Mouse (Mus musculus) spleen, postnatal 4 days (tissue): ENCODE measurements around the gene Susd4.
A peak's percentile ranks its signal among the peaks of the same experiment; 100 is the strongest.

Source experiments
- DNase-seq, 2 experiments: peaks; one replicate each; pipeline ENCODE4 v3.0.0; 2022; ENCODE audit warnings: low spot score in 2 of 2

Gene Susd4

DNA sequence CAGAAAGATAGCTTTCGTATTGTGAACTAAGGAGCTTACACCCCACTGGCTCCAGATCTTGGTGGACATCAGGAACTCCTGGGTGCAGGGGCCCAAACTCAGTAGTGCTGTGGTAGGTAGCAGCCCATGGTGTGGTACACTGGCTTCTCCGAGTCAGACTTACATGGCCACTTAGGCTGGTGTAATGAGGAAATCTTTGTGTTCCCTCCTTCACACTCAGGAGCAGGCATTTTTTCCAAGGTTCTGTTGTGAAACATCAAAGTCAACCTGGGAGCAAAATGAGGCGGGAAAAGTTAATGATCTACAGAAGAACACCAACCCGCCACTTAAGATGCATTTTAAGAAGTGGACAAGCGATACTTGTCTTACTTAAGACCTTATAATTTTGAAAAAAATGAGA, 21.8 kb downstream of the Susd4 start:
- DNase-seq, result no peak

DNA sequence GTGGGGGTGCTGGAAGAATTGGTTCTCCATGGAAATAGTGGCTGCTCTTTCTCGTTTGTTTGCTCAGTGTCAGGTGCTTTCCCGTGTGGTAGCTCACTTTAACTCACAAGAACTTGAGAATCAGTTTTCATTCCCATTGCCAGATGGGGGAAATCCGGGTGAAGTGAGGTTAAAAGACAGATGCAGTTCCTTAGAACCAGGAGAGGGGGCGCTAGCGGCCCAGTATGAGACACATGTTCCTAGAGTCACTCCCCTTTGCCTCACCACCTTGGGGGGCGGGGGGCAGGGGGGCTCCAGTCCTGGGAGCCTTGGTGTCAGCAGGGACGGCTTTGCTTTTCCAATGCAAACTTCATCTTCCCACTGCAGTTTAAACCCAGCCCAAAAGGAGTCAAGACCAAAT, 23.4 kb downstream of the Susd4 start:
- no peak for DNase-seq

- no peak for DNase-seq
Measured at GRCm38 (mm10) chr1:182788896-182789295, 25.2 kb downstream of the Susd4 start.

DNA sequence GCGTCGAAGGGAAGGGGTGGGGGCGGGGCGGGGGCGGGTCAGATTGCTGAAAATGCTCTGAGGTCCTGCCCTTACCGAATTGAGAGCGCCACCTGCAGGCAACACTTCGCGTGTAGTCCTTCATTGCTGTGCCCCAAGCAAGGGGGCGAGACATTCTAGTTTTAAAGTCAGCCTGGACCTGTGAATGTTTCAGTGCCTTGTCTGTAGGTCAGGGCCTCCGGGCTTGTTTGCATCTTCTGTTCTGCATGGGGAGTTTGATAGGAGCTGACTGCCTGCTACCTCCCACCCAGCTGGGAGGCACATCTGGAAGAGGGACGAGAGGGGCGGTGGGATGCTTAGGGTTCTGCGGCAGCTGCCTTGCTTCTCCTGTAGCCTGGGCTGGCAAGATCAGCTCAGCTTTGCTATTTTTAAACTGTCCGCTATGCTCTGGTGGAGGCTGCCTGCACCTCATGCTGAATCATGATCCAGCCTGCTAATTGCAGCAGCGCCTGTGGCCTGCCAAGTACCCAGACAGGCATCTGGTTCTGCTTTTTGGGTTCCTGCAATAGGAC, 28.9 kb downstream of the Susd4 start:
- DNase-seq, result peak; percentile 44 to 77

- no peak for DNase-seq
Measured at GRCm38 (mm10) chr1:182794221-182794620, 30.6 kb downstream of the Susd4 start.

GRCm38 (mm10) chr1:182794628-182795027, 31.0 kb downstream of the Susd4 start:
- no peak for DNase-seq

- no peak for DNase-seq
Measured at GRCm38 (mm10) chr1:182797048-182797447, 33.4 kb downstream of the Susd4 start.

GRCm38 (mm10) chr1:182801590-182801989, 37.9 kb downstream of the Susd4 start:
- no peak for DNase-seq

DNA sequence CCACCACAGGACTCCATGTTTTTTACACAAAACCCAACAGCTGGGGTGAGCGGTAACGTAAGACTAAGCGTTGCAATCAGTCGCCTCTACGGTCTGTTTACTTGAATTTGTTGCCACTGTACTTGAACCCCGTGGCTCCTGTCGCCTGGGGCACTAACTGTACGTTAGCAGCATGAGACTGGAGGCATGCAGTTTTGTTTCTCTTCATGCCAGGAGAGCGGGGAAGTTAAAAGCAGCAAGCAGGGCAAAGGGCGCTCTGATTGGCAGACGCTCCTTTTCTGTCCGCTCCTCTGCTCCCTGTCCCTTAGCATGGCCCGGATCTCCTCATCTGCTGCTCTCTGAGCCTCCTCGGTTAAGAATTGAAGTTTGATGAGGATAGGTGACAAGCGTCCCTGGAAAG, 39.2 kb downstream of the Susd4 start:
- DNase-seq, result no peak

GRCm38 (mm10) chr1:182813991-182814390, 50.3 kb downstream of the Susd4 start:
- DNase-seq, result no peak

- DNase-seq, result no peak
Measured at GRCm38 (mm10) chr1:182814566-182814965, 50.9 kb downstream of the Susd4 start.

DNA sequence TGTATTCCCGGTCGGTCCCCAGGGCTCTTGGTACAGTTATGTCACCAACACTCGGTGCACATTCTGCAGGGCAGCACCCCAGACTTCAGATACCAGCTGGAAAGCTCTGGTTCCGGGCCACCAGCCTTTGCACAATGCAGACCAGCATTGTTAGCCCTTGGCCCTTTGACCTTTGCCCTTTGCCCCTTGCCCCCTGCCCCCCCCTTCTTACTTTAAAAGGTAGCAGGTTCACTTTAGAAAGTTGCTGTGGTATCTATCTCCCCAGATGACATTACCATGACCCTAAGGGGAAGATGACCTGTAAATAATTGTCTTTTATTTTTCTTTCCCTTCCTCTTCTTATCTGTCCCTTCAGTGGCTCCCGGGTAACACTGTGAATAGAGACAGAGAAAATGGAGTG, 53.4 kb downstream of the Susd4 start:
- DNase-seq, result no peak

DNA sequence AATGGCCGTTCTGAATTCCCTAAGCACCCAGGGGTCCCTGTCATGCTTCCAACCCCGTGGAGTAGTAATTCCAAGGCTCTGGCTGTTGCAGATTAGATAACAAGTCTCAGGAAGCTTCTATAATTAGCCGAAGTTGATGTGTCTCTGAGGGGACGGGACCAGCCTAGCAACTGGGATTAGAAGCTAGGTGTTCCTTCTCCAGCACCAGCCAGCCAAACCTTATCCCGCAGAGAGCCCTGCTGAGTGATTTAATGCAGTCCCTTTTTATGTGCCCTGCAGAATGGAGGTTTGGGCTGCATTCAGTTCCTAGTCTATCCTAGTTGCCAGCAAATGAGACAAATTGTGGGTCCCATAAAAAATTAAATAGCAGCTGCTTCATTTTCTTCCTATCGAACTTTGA, 54.0 kb downstream of the Susd4 start:
- DNase-seq, result no peak

GRCm38 (mm10) chr1:182818931-182819330, 55.3 kb downstream of the Susd4 start:
- DNase-seq, result no peak

DNA sequence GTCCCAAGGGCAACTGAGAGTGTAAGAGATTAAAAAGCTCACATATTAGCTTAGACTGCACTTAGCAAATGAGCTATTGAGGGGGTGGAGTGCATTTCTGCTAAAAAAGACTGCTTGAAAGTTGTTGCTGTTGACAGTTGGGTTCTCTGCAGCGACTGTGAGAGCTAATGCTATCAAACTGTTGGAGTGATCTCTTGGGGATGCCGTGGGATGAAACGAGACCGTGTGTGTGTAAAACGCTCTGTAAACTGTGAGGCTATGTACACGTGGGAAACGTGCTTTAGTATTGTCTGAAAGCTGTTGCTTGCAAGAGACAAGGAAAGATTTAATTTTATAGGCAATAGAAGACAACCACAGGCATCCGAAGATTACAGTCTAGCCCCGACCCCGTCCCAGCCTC, 59.1 kb downstream of the Susd4 start:
- DNase-seq, result no peak

GRCm38 (mm10) chr1:182823723-182824421, 60.2 kb downstream of the Susd4 start:
- DNase-seq, result no peak

DNA sequence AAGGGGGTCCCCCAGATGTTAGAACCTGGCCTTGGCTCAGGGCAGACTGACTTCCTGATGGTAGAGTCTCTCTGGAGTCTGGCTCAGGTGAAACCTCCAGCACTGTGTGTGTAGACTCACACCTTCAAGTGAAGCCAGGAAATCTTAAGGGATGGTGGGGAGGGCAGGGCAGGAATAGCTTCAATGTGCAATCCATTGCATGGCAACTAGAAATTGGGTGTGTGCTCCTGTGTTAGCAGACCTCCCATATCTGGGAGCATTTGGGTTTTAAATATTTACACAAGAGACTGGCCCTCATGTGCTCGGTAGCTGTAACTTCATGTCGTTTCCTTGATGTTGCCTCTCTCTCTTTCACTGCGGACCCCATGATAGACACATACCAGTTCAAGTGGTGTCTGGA, 62.9 kb downstream of the Susd4 start:
- DNase-seq, result no peak

- DNase-seq, result no peak
Measured at GRCm38 (mm10) chr1:182838061-182838460, 74.4 kb downstream of the Susd4 start.

DNA sequence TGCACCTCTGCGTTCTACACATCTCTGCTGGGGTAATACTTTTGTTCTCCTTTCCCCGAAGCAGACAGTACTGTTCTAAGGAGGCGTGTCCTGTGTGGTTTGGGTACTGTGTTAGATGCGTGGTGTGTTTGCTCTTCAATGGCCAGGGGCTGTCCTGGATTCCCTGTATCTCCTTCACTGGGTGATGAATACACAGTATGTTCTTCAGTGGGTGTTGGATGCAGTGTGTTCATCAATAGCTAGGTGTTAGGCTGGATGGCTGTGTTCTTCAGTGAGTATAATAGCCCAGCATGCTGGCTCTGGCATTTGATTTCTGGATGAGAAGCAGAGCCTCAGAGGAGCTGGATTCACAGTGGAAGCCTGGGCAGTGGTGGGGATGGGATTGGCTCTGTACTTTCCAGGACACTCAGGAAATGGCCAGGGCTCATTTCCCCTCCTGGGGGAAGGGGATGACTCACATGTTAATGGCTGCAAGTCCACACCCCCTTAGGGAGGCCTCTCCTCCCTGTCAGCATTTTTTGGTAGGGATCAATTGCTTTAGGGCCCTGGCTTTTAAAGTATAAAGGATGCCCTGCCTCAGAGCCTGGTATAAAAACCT, 75.8 kb downstream of the Susd4 start:
- DNase-seq, result no peak

DNA sequence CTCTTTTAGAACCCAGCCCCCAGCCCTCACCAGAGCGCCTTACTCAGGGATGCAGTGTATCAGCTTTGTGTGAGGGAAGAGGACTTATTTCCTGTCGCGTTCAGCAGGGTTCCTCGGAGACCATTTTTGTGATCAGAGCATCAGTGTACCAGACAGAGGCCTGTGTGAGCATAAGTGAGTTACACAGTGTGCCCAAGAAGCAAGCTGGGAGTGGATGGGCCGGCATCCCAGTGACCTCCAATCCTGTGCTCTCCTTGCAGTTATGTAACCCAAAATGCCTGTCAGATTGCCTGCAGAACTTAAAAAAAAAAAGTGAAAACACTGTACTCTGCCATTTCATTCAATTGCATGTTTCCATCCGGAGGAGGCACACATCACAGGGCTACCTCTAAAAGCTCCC, 76.4 kb downstream of the Susd4 start:
- no peak for DNase-seq

DNA sequence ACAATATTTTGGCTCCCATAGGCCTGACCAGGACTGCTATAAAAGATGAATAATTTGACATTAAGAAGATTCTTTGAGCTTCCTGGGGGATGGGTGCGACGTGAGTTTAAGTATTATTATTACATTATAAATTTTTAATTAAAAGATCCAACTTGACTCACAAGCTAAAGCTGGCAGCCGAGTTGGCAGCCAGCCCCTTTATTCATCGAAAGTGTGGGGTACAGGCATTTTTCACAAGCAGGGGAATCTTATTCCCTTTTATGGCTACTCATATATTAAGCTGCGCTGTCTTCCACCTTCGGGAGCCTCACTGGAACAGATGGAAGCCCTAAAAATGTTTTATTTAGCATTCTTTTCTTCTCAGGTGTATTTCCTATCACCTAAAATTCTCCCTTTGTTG, 76.9 kb downstream of the Susd4 start:
- DNase-seq, result no peak

DNA sequence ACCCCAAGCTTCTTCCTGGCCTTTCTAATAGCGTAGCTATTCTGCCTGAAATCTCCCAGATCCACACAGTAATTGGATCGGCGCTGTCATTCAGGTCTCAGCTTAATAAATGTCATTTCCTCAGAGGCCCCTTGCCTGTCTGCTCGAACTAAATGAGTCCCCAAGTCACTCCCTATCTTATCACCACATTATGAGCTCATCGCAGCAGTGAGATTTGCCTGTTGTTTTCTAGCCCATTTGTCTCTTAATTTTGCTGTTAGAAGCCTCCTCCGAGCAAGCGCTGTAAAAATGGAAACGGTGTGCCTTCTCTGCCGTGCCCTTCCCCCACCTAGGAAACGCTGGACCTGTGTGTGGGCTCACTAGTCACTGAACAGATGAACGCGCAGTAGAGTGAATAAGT, 85.9 kb downstream of the Susd4 start:
- no peak for DNase-seq

- no peak for DNase-seq
Measured at GRCm38 (mm10) chr1:182850080-182850479, 86.4 kb downstream of the Susd4 start.

- no peak for DNase-seq
Measured at GRCm38 (mm10) chr1:182852158-182852557, 88.5 kb downstream of the Susd4 start.
